Mouse (Mus musculus) stomach, postnatal 0 days (tissue): ENCODE measurements around the gene Cygb.

ENCODE experiments used
- CTCF ChIP-seq: IDR thresholded peaks from 2 replicates; pipeline ENCODE4 v1.5.1; 2016; ENCODE audit warnings: antibody characterized with exemption, low read depth, mild to moderate bottlenecking, moderate library complexity
- EP300 ChIP-seq: optimal IDR thresholded peaks from 2 replicates; pipeline ENCODE3; 2016; ENCODE audit warnings: antibody characterized with exemption

- TF ChIP-seq CTCF (no peak), EP300 (no peak)
Measured at GRCm38 (mm10) chr11:116654255-116654821, at the start of gene Cygb.
